Mouse (Mus musculus): ENCODE measurements around the gene Nelfb. TPM values are rescaled to one million over a fixed set of nuclear protein-coding genes. Genes with fewer than 3 reads are reported as not detected.

Nelfb gene
- polyA plus RNA-seq, 1 experiment, result 35.7 TPM

GRCm38 (mm10) chr2:25233421-25233820, 22.1 kb upstream of the Nelfb start:
- no peak for TF ChIP-seq CTCF (IDR thresholded peaks at IDR 0.05; ENCODE audit: low read depth, low read length)
- no peak for TF ChIP-seq POLR2A (IDR thresholded peaks at IDR 0.05; ENCODE audit: borderline replicate concordance, low read depth, low read length)
- Histone ChIP-seq H3K4me1 (ENCODE audit: control insufficient read depth, insufficient read depth, low read length) (peaks cover 3% of the 10 kb centered on the region), H3K4me3 (ENCODE audit: insufficient read depth, low read length) (no peak overlapping the region), H3K27ac (ENCODE audit: insufficient read depth, low read depth, low read length) (no peak overlapping the region)

DNA sequence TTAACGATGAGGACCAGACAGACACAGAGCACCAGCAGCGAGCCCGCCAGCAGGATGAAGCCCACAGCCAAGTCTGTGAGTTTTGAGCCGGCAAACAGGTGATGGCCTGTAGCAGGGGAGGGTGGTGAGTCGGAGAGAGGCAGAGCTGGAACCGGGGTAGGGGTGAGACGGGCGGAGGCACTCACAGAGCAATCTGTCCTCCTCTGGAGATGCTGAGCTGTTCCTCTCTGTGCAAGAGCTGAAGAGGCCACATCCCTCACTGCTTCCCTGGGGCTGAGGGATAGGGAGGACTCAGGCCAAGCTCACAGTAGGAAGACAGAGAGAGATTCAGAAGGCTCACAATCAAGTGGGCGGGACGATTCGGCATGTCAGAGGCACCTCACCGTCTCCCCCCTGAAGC, 19.7 kb upstream of the Nelfb start:
- Histone ChIP-seq H3K4me1 (ENCODE audit: control insufficient read depth, insufficient read depth, low read length) (peaks cover 3% of the 10 kb centered on the region), H3K27ac (ENCODE audit: insufficient read depth, low read depth, low read length) (no peak overlapping the region), H3K4me3 (ENCODE audit: insufficient read depth, low read length) (no peak overlapping the region)
- no peak for TF ChIP-seq POLR2A (IDR thresholded peaks at IDR 0.05; ENCODE audit: borderline replicate concordance, low read depth, low read length)
- no peak for TF ChIP-seq CTCF (IDR thresholded peaks at IDR 0.05; ENCODE audit: low read depth, low read length)

GRCm38 (mm10) chr2:25230581-25230980, 19.3 kb upstream of the Nelfb start:
- TF ChIP-seq CTCF (IDR thresholded peaks at IDR 0.05; ENCODE audit: low read depth, low read length) (no peak), POLR2A (IDR thresholded peaks at IDR 0.05; ENCODE audit: borderline replicate concordance, low read depth, low read length) (no peak)
- Histone ChIP-seq H3K27ac (ENCODE audit: insufficient read depth, low read depth, low read length) (no peak overlapping the region), H3K4me3 (ENCODE audit: insufficient read depth, low read length) (no peak overlapping the region), H3K4me1 (ENCODE audit: control insufficient read depth, insufficient read depth, low read length) (peaks cover 7% of the 10 kb centered on the region)

DNA sequence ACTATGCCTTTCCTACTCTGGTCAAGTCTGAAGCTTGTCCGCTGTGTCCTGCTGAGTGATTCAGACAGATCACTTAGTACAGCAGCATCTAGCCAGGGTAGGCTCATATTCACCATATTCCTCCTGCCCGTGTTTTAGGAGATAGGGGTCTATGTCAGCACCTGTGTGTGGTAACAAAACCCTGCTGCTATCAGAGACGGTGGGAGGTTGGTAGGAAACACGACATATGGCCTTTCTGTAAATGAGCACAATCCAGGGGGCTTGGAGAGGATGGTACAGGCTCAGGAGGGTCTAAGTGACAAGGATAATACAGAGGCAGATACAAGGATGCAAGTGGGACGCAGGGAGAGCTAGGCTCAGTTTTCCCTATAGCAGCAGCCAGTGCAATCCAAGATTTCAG, 18.3 kb upstream of the Nelfb start:
- no peak overlapping the region for H3K27ac ChIP-seq (ENCODE audit: insufficient read depth, low read depth, low read length)
- peaks cover 9% of the 10 kb centered on the region for H3K4me1 ChIP-seq (ENCODE audit: control insufficient read depth, insufficient read depth, low read length)
- TF ChIP-seq POLR2A (IDR thresholded peaks at IDR 0.05; ENCODE audit: borderline replicate concordance, low read depth, low read length), result no peak
- TF ChIP-seq CTCF (IDR thresholded peaks at IDR 0.05; ENCODE audit: low read depth, low read length), result no peak
- H3K4me3 ChIP-seq (ENCODE audit: insufficient read depth, low read length), result no peak overlapping the region

GRCm38 (mm10) chr2:25228995-25229530, 17.8 kb upstream of the Nelfb start:
- Histone ChIP-seq H3K27ac (ENCODE audit: insufficient read depth, low read depth, low read length) (no peak overlapping the region), H3K4me3 (ENCODE audit: insufficient read depth, low read length) (no peak overlapping the region), H3K4me1 (ENCODE audit: control insufficient read depth, insufficient read depth, low read length) (peaks cover 9% of the 10 kb centered on the region)
- TF ChIP-seq CTCF (IDR thresholded peaks at IDR 0.05; ENCODE audit: low read depth, low read length), result no peak
- TF ChIP-seq POLR2A (IDR thresholded peaks at IDR 0.05; ENCODE audit: borderline replicate concordance, low read depth, low read length), result no peak

DNA sequence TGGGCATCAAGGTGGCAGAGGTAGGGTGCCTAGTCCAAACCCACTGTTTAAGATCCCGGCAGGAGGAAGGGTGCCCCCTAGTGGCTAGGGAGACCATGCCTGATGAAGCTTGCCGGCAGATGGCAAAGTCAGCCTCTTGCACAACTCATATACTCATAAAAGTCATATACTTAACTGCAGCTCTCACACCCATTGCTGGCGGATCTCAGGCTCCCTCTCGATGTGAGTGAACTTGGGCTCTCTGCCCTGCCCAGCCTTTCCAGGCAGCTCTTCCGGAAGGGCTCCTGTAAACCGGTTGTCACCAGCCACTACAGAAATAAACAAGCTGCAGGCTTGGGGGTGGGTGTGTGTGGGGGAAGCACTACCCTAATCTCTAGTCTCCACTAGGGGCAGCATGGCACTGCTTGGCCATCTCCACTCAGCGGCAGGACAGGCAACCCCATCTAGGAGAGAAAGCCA, 17.2 kb upstream of the Nelfb start:
- TF ChIP-seq POLR2A (IDR thresholded peaks at IDR 0.05; ENCODE audit: borderline replicate concordance, low read depth, low read length) (no peak), CTCF (IDR thresholded peaks at IDR 0.05; ENCODE audit: low read depth, low read length) (peak; percentile 83)
- Histone ChIP-seq H3K4me1 (ENCODE audit: control insufficient read depth, insufficient read depth, low read length) (peaks cover 9% of the 10 kb centered on the region), H3K4me3 (ENCODE audit: insufficient read depth, low read length) (peak overlapping the region; percentile 45), H3K27ac (ENCODE audit: insufficient read depth, low read depth, low read length) (peak overlapping the region; percentile 49)

GRCm38 (mm10) chr2:25227406-25227805, 16.1 kb upstream of the Nelfb start:
- H3K4me1 ChIP-seq (ENCODE audit: control insufficient read depth, insufficient read depth, low read length), result peaks cover 13% of the 10 kb centered on the region
- TF ChIP-seq CTCF (IDR thresholded peaks at IDR 0.05; ENCODE audit: low read depth, low read length) (no peak), POLR2A (IDR thresholded peaks at IDR 0.05; ENCODE audit: borderline replicate concordance, low read depth, low read length) (no peak)
- no peak overlapping the region for H3K27ac ChIP-seq (ENCODE audit: insufficient read depth, low read depth, low read length)
- no peak overlapping the region for H3K4me3 ChIP-seq (ENCODE audit: insufficient read depth, low read length)

- H3K27ac ChIP-seq (ENCODE audit: insufficient read depth, low read depth, low read length), result no peak overlapping the region
- H3K4me3 ChIP-seq (ENCODE audit: insufficient read depth, low read length), result no peak overlapping the region
- TF ChIP-seq POLR2A (IDR thresholded peaks at IDR 0.05; ENCODE audit: borderline replicate concordance, low read depth, low read length), result no peak
- TF ChIP-seq CTCF (IDR thresholded peaks at IDR 0.05; ENCODE audit: low read depth, low read length), result no peak
- H3K4me1 ChIP-seq (ENCODE audit: control insufficient read depth, insufficient read depth, low read length), result peaks cover 13% of the 10 kb centered on the region
These were observed 15.6 kb upstream of the Nelfb start for GRCm38 (mm10) chr2:25226864-25227263.

- TF ChIP-seq CTCF (IDR thresholded peaks at IDR 0.05; ENCODE audit: low read depth, low read length), result no peak
- TF ChIP-seq POLR2A (IDR thresholded peaks at IDR 0.05; ENCODE audit: borderline replicate concordance, low read depth, low read length), result no peak
- Histone ChIP-seq H3K27ac (ENCODE audit: insufficient read depth, low read depth, low read length) (peak overlapping the region; percentile 69), H3K4me1 (ENCODE audit: control insufficient read depth, insufficient read depth, low read length) (peaks cover 13% of the 10 kb centered on the region), H3K4me3 (ENCODE audit: insufficient read depth, low read length) (peak overlapping the region; percentile 57)
These were observed 14.6 kb upstream of the Nelfb start for GRCm38 (mm10) chr2:25225811-25226379.

Data from bone marrow macrophage, adult 2 months (primary cell).